Mouse (Mus musculus) ES-E14 (cell line): ENCODE measurements around the gene Rptor.

Experiments
- CHD2 ChIP-seq: IDR thresholded peaks from 2 replicates; pipeline ENCODE4 v1.6.1; 2014; ENCODE audit warnings: mild to moderate bottlenecking, low read depth, low read length, inconsistent platforms
- HCFC1 ChIP-seq: IDR thresholded peaks from 2 replicates; pipeline ENCODE4 v1.6.1; 2012; ENCODE audit warnings: low read length, inconsistent platforms, borderline replicate concordance; ENCODE audit not compliant: insufficient read depth
- MAFK ChIP-seq: IDR thresholded peaks from 2 replicates; pipeline ENCODE4 v1.6.1; 2014; ENCODE audit warnings: mild to moderate bottlenecking, low read depth, low read length, inconsistent platforms; ENCODE audit not compliant: insufficient read depth
- ZC3H11A ChIP-seq: IDR thresholded peaks from 2 replicates; pipeline ENCODE4 v1.6.1; 2012; ENCODE audit warnings: low read depth, mild to moderate bottlenecking, inconsistent platforms, low read length, borderline replicate concordance
- ZNF384 ChIP-seq: IDR thresholded peaks from 2 replicates; pipeline ENCODE4 v1.6.1; 2012; ENCODE audit warnings: low read depth, low read length, inconsistent platforms

DNA sequence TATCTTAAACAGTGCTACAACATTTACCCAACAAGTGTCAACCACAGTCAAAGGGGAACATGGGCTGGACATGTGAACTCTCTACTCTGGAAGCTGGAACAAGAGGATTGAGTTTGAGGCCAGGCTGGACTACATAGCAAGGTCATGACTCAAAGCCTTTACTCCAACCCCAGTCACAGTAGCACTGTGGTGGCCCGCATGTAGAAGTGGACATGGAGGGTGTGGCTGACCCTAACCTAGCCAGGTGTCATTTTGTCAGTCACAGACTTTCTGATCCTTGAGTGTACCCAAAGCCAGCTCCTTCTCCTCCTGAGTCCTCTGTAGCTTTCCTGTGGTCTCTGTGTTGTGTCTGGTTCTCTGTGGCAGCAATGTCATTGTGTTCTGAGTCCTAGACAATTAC is 129.7 kb downstream of the Rptor start:
- no peak for TF ChIP-seq CHD2
- TF ChIP-seq HCFC1 = no peak
- no peak for TF ChIP-seq MAFK
- TF ChIP-seq ZNF384 = no peak
- TF ChIP-seq ZC3H11A = no peak
